Mouse (Mus musculus) adrenal gland, postnatal 25 days (tissue): ENCODE measurements at regions not wholly inside any gene's neighbourhood (a gene's known extent, or its start where the extent isn't known, plus 50 kb on each side); places are given as distances from the start of the nearest gene placed in this dataset.
"Not testable (repeated sequence)": the region's sequence is repeated elsewhere in the genome, so short reads cannot be mapped to it uniquely, and the experiment has no call there.

Experiments used
- DNase-seq: peaks from one replicate; pipeline ENCODE4 v3.0.0; 2021; ENCODE audit warnings: mixed read lengths

DNA sequence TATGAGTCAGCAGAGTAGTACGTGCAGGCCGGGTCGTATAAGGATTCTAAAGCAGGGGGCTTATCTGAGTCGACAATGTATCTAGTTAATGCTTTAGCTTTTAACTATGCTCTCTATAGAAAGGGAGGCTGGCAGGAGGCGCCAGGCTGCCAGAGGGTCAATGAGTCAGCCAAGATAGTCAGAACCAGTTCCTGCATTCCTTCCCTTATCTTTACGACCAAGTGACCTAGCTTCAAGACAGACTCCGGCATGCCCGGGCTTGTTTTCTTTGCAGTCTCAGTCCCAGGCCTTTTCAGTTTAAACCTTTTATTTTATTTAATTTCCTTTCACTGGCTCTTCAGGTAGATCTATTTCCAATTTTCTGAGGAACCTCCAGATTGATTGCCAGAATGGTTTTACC, 374.0 kb upstream of the Nrxn1 start:
- no peak for DNase-seq

DNA sequence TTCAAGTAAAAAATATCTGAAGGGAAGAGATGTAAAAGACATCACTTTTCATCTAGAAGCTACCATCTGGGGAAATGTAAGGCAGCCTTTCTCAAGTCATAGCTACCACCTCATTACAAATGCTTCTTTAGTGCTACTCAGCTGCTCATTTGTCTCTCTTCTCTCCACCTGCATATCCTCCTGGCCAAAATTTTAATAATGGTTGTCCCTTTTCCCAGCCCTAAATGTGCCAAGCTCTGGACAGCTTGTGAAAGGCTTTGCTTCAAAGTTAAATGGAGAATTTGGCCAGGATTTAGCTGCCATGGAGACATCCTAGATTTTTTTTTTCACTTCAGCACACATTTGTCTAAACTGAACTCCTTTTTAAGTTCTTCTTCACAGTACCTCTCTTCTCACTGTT, 358.8 kb upstream of the Nrxn1 start:
- DNase-seq, result no peak

DNA sequence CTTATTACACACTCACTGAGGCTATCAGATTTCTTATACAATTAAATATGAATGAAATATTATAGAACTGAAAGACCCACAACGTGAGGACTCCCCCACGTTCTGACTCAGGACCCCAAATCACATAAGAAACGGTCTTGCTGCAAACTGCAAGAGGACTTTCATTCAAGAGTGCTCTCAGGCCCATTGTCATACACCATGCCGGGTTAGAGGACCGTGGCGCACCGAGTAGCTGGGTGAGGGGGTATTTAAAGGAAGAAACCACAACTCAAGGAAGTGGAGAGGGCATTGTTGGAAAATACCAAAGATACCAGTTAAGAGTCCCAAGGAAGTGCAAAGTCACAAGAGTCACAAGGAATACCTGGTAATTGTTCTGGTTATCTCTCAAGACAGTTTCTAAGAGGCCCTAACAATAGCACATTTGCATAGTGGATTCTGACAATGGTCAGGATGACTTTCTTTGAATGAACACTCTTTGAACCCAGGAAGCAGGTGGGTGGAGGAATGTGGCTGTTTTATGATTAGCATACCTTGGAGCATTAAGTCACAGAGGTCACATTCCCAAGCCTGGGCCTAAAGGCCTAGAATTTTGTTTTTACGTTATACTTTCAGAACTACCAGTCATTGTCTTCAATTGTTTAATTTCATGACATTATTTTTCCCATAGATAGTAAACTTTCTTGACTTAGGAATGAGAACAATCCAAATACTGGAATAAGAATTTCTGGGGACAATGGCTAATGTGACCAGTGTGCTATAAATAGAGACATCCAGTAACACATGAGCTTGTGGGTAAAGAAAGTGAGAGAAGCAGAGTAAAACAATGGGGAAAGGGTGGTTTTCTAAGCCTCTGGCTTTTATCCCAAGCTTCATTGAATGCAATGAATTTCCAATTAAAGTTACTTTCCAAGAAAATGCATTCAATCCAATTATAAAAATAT, 339.2 kb upstream of the Nrxn1 start:
- not testable (repeated sequence) for DNase-seq

DNA sequence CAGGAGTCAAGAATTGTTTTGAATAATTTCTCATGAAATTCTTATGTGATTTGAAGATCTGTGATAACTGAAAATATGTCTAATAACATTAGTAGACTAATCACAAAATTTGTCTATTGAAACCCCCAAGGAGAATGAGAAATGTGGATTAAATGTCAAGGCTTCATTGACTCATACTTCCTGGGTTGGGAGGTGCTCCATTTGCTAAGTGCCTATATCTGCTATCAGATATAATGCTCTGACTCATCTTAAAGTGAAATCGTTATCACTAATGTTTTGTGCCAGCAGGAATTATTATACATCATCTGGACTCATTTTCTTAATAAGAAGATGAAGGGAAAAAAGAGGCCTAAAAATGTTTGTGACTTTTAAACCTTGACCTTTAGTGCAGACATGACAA, 337.5 kb upstream of the Nrxn1 start:
- DNase-seq, result no peak

DNA sequence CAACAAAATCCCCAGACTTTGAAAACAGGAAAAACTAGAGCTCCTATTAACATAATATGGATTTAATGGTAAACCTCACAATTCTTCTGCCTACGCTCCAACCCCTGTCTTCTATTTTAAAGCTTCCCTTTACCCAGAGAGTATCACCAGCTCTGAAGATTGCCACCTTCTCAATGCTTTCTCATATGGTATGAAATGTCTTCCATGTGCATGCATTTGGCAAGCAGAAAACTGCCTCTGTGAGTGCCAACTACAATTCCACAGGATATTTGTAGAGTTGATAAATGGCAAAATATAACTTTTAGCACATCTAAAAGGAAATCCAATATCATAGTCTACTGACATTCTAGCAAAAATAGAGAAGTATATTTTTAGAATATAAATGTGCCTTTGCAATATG, 332.2 kb upstream of the Nrxn1 start:
- DNase-seq, result no peak

DNA sequence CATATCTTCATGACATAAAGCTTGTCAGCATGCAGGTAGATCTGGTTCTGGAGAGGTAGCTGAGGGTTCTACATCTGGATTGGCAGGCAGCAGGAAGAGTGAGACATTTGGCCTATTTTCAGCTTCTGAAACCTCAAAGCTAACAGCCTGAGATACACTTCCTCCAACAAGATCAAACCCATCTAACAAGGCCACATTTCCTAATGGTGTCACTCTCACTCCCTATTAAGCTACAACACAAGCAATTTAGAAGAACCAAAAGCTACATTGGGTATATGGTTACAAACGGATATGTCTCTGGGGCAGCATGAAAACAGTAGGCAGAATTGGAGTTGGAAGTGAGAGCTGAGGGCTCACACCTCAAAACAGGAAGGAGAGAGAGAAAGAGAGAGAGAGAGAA, 325.7 kb upstream of the Nrxn1 start:
- no peak for DNase-seq

DNA sequence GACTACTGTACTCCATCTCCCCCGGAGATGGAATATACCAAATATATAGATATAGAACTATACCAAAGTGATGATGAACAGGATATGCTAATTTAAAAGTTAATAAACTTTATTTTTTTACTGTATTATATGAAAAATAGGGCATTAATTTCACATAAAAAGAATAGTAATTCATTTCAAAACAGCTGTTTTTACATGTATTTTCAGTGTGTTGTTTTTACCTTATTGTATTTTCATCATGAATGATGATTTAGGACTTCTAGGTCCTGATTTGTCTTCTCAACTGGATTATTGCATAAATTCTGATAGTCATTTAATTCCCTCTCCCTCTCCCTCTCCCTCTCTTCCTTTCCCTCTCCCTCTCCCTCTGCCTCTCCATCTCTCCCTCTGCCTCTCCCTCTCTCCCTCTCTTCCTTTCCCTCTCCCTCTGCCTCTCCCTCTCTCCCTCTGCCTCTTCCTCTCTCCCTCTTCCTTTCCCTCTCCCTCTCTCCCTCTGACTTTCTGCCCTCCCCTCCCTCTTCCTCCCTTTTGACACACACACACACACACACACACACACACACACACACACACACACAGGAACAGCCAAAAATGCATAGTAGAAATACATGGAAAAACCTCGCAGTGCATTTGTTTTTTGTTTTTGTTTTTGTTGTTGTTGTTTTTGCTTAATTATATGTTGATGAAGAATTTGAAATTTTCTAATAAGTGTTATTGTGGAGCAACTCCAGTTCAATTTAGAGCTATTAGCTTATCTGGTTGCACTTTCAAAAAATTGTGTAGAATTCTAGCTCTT, 298.3 kb upstream of the Nrxn1 start:
- DNase-seq, result no peak

DNA sequence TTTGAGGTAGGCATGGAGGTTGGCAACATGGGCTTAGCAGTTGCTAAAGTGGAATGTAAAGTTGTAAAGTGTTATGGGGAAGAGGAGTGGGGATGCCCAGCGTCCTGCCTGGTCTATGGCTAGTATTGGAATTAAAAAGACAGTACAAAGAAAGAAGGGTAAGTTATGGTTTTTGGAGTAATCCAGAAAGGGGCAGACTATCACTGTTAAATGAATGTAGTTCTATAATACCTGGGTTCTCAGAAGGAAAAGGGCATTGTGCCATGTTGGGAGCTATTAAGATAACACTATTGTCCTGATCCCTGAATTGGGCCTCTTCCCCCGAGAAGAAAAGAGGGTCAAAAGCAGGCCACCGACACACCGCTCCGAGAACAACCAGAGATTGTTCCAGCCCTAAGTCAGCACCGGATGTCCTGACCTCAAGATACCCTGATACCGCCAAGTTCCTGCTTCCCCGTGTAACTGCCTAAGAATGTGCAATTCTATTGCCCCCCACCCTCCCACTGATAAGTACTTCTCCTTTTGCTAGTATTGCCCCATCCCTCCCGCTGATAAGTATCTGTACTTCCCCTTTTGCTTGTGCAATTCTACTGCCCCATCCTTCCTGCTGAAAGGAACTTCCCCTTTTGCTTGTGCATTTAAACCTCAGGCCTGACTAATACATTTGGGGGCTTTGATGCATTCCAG, 297.2 kb upstream of the Nrxn1 start:
- not testable (repeated sequence) for DNase-seq

DNA sequence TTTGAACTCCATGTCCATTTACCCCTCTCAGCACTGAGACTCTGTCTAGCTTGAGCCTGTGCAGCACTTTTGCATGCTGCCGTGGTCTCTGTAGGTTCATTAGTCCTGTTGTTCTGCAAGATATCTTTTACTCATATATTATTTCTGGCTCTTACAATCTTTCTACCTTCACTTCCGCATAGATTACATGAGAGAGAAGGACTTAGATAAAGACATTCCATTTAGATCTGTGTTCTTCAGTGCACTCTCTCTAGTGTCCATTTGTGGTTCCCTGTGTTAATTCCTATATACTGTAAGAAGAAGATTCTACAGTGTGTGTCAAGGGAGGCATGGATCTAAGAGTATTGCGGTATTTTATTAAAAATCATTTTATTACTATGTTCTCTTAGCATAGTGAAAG, 295.6 kb upstream of the Nrxn1 start:
- no peak for DNase-seq

DNA sequence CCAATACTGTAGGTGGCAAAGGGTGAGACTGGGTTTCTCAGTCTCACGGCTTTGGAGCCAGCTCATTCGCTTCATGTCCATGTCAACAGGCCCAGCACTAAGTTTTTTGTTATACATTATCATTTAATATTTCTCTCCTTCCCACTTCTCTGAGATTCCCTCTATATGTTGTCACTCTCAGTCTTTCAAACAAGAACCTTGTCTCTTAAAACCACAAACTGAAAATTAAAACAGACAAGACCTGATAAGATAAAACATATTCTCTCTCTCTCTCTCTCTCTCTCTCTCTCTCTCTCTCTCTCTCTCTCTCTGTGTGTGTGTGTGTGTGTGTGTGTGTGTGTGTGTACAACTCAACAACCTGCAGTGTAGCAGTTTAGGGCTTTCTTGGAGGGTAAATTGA, 295.2 kb upstream of the Nrxn1 start:
- no peak for DNase-seq

DNA sequence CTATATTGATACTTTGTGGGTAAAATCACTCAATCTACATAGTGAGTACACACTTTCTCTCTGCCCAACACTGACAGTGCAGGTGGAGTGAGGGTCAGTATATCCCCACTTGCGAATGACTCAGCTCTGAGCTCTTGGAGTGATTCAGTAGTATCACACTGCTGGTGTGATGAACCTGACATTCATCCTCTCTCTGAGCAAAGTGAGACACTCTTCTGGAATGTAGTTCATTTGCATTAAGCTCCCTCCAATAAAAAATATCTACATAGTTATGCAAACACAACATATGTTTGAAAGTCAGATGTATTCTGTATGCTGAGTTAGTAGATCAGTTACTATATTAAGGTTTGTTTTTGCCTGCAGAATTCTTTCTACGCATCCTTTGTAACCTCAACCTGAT, 293.1 kb upstream of the Nrxn1 start:
- DNase-seq, result no peak

DNA sequence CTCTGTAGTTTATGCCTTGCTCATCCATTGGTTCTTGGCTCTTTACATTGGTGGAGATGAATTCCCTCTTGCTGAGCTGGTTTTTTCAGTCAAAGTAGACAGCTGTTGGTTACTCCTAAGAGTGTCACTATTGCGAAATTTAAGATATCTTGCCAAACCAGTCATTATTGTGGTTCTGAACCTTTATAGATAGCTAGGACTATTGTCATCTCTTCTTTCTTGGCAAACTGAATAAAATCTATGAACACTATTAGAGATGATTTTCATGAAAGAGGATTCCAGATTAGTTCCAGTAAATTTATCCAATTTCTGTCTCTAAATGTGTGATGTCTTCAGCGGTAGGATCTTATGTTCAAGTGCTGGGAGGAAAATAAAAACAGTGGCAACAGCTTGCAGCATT, 275.3 kb upstream of the Nrxn1 start:
- no peak for DNase-seq

DNA sequence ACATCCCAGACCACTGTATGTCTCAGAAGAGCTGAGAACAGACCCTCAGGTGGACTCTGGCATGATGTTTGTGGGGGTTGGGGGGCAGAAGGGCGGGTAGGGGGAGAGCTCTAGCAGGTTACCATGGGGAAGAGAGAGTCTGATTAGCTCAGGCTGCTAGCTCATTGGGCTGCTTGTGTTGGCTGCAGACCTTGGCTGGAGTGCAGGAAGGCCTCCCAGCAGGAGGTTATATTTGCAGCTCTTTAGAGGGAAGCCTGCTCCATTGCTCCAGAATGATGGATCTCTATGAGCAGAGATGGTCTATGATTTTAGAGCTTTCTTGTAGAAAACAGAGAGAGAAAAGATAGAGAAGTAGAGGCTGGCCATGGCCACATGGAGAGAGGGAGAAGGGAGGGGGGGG, 268.4 kb upstream of the Nrxn1 start:
- DNase-seq, result no peak

DNA sequence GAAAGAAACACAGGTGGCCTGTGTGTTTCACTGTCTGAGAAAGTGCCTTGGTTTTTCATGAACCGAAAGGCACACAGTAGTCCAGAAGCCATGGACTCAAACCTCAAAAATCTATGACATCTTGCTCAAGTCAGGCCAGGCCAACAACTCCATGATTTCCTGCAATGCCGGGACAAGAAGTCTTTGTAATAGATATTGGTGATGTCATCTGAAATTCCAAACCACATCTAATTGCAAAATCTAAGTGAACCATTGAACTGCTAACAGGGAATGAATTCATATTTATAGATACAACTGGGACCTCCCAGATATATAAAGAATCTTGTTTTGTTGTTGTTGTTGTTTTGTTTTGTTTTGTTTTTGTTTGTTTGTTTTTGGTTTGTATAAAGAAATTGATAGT, 259.2 kb upstream of the Nrxn1 start:
- DNase-seq, result no peak

DNA sequence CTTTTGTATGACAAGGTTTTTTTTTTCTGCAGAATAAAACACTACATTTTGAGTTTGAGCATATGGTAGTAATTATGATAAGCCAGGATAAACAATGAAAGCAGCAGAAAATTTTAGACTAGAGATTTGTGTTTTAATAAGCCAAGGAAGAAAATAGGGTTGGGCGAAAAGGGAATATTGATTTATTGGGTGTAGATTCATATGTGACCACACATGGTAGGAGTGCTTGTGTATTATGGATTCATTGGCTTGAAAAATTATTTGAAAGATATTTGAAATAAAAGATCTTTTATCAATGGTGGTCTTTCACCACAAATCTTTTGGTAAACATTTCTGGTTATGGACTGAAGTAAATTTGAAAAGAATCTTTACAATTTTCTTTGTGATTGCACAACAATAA, 244.0 kb upstream of the Nrxn1 start:
- DNase-seq, result no peak

DNA sequence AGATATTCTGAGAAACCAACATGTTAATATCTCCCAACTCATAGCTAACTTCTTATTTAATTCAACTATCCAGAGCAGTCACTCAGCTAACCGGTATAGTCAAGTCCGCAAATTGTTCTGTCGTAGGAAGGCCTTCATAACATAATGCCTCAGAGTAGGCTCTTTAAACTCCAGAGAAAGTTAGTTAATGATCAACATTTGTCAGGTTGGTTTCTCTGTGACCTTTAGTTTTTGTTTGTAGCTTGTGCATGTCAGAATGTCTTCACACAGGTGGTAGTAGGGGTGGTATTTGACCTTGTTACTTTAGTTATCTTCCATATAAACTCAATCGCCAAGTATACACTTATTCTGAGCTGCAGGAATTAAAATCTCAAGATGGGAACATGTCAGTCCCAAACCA, 240.9 kb upstream of the Nrxn1 start:
- DNase-seq, result no peak

DNA sequence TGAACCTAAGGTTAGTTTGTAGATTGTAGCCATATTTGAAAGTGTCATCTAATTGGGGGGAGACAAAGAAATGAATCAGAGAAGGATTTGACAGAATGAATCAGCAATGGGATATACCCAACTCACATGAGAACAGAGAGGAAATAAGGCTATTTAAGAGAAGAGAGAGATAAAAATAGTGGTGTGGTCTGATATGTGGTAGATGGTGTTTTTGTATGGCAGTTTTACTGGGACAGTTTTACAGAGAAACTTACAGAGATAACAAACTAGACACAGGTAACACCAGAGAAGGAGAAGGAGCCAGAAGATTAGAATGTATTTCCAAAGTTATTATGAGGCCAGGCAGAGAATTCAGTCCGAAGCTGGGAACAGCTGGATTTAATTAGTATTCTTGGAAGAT, 240.3 kb upstream of the Nrxn1 start:
- no peak for DNase-seq

DNA sequence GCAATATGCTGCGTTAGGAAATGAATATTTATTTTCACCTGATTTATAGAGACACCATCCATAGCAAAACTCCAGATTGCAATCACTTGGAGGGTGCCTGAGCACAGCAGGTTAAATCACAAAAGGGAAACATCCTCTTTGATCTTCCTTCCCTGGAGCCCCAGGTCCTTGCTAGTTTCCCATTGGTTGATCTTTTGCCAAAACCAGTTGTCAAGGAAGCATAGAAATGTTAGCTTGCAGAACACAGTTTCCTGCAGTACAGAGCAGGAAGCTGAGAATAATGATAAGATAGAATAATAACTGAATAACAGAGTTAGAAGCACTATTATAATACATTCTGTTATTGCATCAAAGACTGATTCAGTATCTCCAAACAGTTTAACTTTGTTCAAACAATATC, 231.5 kb upstream of the Nrxn1 start:
- DNase-seq, result no peak

DNA sequence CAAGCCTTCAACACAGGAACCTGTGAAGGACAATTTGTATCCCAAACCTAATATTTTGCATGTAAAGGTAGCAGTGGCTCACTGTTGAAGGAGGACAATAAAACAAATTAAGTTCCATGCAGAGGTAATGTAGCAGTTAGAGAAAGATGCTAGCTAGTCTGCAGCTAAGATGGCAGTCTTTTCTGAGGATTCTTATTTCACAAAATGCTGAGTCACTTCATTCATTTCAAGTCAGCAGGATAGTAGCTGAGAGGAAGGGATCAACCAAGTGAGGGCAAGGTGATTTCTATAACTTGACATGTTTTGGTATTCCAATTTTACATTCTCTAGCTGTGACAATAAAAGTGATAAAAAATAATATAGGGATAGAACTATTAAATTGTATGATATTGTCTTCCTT, 194.0 kb upstream of the Nrxn1 start:
- no peak for DNase-seq

DNA sequence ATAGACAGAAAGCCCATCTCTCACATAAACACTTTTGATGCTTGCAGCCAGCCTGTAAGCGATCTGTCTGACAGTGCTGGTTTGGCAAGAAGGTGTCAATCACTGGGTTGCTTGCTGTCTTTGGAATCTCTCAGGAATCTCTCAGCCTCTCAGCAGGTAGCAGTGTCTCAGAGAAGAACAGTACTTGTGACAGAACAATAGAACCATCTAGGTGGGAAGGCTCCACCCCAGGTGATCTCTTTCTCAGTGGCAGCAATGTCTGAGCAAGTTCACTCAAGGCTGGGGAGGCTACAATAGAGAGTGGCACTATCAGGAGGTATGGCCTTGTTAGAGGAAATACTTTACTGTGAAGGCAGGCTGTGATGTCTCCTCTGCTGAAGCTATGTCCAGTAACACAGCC, 181.5 kb upstream of the Nrxn1 start:
- no peak for DNase-seq

DNA sequence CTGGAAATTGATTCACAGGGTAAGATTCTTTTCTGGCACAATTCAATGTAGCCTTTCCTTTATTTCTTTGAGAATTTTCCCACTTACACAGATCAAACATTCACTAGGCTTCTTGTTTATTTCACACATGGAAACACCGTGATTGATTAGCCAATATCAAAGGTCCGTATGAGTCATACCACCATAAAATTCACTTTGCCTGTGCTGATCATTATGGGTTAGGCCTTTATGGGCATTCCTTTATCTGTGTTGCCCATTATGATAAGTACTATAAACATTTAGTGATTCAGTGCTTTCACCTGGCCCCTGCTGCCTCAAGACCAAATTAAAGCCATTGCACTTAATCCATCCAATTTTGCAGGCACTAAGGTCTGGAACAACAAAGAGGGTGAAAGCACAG, 145.8 kb upstream of the Nrxn1 start:
- DNase-seq, result no peak

DNA sequence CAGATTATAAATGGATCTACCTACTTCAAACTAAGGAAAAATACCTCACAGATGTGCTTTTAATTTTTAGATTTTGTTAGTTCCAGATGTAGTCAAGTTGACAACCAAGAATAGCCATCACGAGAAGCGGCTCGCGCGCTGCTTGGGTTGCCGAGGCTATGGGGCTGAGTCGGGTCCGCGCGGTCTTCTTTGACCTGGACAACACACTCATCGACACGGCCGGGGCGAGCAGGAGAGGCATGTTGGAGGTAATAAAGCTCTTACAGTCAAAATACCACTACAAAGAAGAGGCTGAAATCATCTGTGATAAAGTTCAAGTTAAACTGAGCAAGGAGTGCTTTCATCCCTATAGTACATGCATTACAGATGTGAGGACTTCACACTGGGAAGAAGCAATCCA, 143.8 kb upstream of the Nrxn1 start:
- DNase-seq, result not testable (repeated sequence)

DNA sequence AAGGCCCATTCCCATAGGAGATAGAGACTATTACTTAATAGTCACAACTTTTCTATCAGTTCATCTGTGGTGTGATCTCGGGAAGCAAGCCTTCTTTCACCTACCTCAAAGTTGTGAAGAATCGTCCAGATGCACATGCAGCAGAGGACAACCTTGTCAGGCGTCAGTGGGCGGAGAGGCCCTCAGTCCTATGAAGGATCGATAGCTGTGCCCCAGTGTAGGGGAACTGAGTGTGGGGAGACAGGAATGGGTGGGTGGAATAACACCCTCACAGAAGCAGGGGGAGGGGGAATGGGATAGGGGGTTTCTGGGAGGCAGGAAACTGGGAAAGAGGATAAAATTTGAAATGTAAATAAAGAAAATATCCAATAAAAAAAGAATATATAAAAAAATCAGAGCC, 133.5 kb upstream of the Nrxn1 start:
- no peak for DNase-seq
